Mouse (Mus musculus): ENCODE results near the gene Slc24a3.

GRCm38 (mm10) chr2:145530941-145531353 is 363.4 kb downstream of the Slc24a3 start:
- TF ChIP-seq MAX (IDR thresholded peaks at IDR 0.05; ENCODE audit: low read length) = no peak
- TF ChIP-seq CTCF (IDR thresholded peaks at IDR 0.05 in 2 of 3, conservative IDR thresholded peaks at IDR 0.05 in 1 of 3; ENCODE audit: control insufficient read depth in 1 of 3, insufficient read depth in 1 of 3, low read depth in 2 of 3, low read length in 3 of 3, poor library complexity in 1 of 3, severe bottlenecking in 1 of 3) = no peak
- TF ChIP-seq MXI1 (IDR thresholded peaks at IDR 0.05; ENCODE audit: low read depth, low read length) = no peak
- no peak for TF ChIP-seq CHD1 (IDR thresholded peaks at IDR 0.05; ENCODE audit: low read depth, low read length)
- no peak for TF ChIP-seq USF1 (IDR thresholded peaks at IDR 0.05; ENCODE audit: low read depth, low read length)
- no peak for TF ChIP-seq TCF12 (IDR thresholded peaks at IDR 0.05; ENCODE audit: low read depth, low read length)
- TF ChIP-seq MEF2A (IDR thresholded peaks at IDR 0.05; ENCODE audit: extremely low read depth, insufficient replicate concordance, low read depth, low read length, poor library complexity, severe bottlenecking) = no peak
- TF ChIP-seq E2F4 (IDR thresholded peaks at IDR 0.05; ENCODE audit: borderline replicate concordance, low read depth, low read length) = no peak
- no peak for TF ChIP-seq ZNF384 (IDR thresholded peaks at IDR 0.05; ENCODE audit: low read depth, low read length)
- no peak for TF ChIP-seq JUND (IDR thresholded peaks at IDR 0.05; ENCODE audit: low read depth, low read length)
